Mouse (Mus musculus): ENCODE measurements around the gene Map1s.

- no peak for TF ChIP-seq CTCF (IDR thresholded peaks at IDR 0.05; ENCODE audit: extremely low read depth, insufficient read depth, low read length)
- TF ChIP-seq POLR2A (IDR thresholded peaks at IDR 0.05; ENCODE audit: extremely low read depth, insufficient read depth, low read length): no peak
Observed at GRCm38 (mm10) chr8:70874441-70874840, 31.3 kb upstream of the Map1s start.

Data from cortical plate, adult 2 months (tissue).